Mouse (Mus musculus) forebrain, embryonic 15.5 days (tissue): ENCODE data around the gene Efhc1. TPM values are rescaled to one million over a fixed set of nuclear protein-coding genes. Genes with fewer than 3 reads are reported as not detected.

Experiments
- ATAC-seq: fragments of 200-750 bp; cut with Nextera tagmentation; replicated peaks from 2 replicates; pipeline ENCODE4 v1.8.0; 2017; ENCODE audit warnings: mild to moderate bottlenecking, moderate TSS enrichment, moderate library complexity
- H3K27ac ChIP-seq: fragments of 300-500 bp; sonication (generic); replicated peaks from 2 replicates; pipeline ENCODE4 v1.5.1; 2015; ENCODE audit warnings: mild to moderate bottlenecking, inconsistent platforms
- H3K27me3 ChIP-seq: fragments of 300-500 bp; sonication (generic); 2 replicates; pipeline ENCODE4 v1.6.1; 2015; ENCODE audit warnings: inconsistent platforms
- H3K36me3 ChIP-seq: fragments of 300-500 bp; sonication (generic); 2 replicates; pipeline ENCODE4 v1.6.1; 2015; ENCODE audit warnings: mild to moderate bottlenecking, inconsistent platforms
- H3K4me1 ChIP-seq: fragments of 300-500 bp; sonication (generic); 2 replicates; pipeline ENCODE4 v1.6.1; 2015; ENCODE audit warnings: inconsistent platforms
- H3K4me2 ChIP-seq: fragments of 300-500 bp; sonication (generic); replicated peaks from 2 replicates; pipeline ENCODE4 v1.6.1; 2015; ENCODE audit warnings: mild to moderate bottlenecking, inconsistent platforms
- H3K4me3 ChIP-seq: fragments of 300-500 bp; sonication (generic); 2 replicates; pipeline ENCODE4 v1.5.1; 2015; ENCODE audit warnings: mild to moderate bottlenecking, inconsistent platforms
- H3K9ac ChIP-seq: fragments of 300-500 bp; sonication (generic); replicated peaks from 2 replicates; pipeline ENCODE4 v1.6.1; 2015; ENCODE audit warnings: mild to moderate bottlenecking, inconsistent platforms
- H3K9me3 ChIP-seq: fragments of 300-500 bp; sonication (generic); 2 replicates; pipeline ENCODE4 v1.6.1; 2016; ENCODE audit warnings: inconsistent platforms
- WGBS: fragments of 180-500 bp; shearing (Covaris S2); methylation state at CpG from one replicate; pipeline ENCODE4 v1.1.7; 2015; ENCODE audit warnings: mixed read lengths; 5-methylcytosine and 5-hydroxymethylcytosine counted together
- polyA plus RNA-seq: library from polyadenylated mRNA; unstranded; fragments of >200 nt; fragmentation: Nextera tagmentation; extraction: Ambion mirVana; gene quantifications from 2 replicates; pipeline ENCODE4 v1.2.1, GENCODE M21; 2015

Gene Efhc1
- polyA plus RNA-seq, 1 experiment from 2014 or later = 2.0 TPM

DNA sequence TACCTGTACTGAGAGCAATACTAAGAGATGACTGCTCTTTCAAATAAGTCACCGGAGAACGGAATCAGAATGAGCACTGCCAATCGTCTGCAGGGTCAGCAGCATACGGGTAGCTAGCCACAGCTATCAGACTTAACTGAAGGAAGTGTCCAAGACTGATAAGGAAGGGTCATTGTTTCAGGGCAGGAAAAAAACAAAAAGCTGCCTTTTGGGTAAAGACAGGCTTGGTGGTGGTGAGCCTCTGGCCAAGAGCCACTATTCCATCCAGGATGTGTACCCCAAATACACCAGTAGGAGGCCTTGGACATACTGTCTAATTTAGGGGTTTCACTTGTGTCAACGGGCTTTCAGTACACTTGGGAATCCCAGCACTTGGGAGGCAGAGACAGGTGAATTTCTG, 42.9 kb downstream of the Efhc1 start:
- Histone ChIP-seq H3K27ac (no peak overlapping the region), H3K36me3 (no peaks in the 10 kb centered on the region), H3K4me3 (no peak overlapping the region), H3K4me2 (no peak overlapping the region), H3K9me3 (no peaks in the 10 kb centered on the region), H3K27me3 (no peaks in the 10 kb centered on the region), H3K4me1 (0 out of 2 replicates have a peak, but pooled peaks cover 6% of the 10 kb centered on the region), H3K9ac (no peak overlapping the region)
- 95% methylated on average over 5 of the region's 5 CpGs for WGBS
- no peak for ATAC-seq

DNA sequence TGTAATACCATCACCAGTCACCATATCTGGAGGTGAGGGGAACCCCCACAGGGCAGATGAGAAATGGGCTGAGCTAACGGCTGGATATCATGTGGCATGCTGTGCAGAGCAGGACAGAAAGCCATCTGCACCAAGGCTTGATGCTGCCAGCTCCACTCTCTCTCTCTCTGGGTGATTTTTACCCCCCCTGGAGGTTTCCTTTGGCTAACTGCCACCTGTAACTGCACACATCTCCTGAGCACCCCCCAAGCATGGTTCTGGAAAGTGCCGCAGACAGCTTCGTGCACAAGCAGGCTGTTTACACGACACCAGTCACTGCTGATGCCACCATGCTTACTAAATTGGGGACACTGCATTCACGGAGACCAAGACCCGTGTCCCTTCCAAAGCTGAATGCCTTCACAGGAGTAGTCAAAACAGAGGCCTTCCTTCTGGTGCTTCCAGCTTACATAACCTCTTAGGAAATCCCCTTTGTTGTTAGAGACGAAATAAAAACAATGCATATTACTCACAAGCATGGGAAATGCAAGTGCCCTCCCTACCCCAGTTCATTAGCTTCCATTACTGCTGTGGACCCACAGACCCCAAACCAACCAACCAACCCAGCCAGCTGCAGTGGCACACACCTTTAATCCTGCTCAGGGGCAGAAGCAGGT, 44.0 kb downstream of the Efhc1 start:
- 42% methylated on average over 7 of the region's 7 CpGs for WGBS
- ATAC-seq = peak; percentile 78

DNA sequence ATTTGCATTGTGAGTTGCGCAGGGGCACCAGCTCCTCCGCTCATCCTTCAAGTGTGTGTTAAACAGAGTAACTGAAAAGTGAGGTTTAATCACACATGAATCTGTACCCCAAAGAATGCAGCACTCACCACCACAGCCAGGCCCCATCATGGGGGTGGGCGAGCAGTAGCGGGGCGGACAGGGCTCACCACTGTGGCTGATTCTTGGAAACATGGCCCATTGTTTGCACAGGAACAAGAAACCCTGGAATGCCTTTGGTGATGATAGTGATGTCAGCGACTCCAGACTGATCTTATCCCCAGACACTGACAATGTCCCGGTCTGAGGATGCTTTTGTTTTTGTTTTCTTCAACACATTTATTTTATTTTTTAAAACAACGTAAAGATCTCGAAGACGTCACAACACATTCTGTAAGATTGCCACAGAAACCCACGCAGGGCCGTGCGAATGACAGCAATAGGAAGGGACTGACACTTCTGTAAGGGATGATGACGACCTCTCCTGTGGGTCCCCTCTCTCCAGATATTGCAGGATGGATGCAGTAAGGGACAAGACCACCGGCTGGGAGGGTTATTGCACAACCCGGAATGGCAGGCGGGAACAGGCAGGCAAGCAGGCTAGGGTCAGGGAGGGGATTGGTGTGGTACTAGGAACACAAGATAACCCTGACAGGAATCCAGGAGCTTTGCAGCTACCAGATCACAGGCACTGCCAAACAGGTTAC, 45.3 kb downstream of the Efhc1 start:
- WGBS = 67% methylated on average over 17 of the region's 17 CpGs
- no peaks in the 10 kb centered on the region for H3K9me3 ChIP-seq
- ATAC-seq = no peak
- H3K27ac ChIP-seq = no peak overlapping the region
- 0 out of 2 replicates have a peak, but pooled peaks cover 6% of the 10 kb centered on the region for H3K4me1 ChIP-seq
- no peak overlapping the region for H3K4me3 ChIP-seq
- H3K9ac ChIP-seq = no peak overlapping the region
- no peaks in the 10 kb centered on the region for H3K27me3 ChIP-seq
- H3K36me3 ChIP-seq = no peaks in the 10 kb centered on the region
- H3K4me2 ChIP-seq = no peak overlapping the region

More for the DNA sequence above, 44.0 kb downstream of the Efhc1 start:
- no peak overlapping the region for H3K4me2 ChIP-seq
- H3K4me1 ChIP-seq = 0 out of 2 replicates have a peak, but pooled peaks cover 6% of the 10 kb centered on the region
- no peaks in the 10 kb centered on the region for H3K36me3 ChIP-seq
- H3K9me3 ChIP-seq = no peaks in the 10 kb centered on the region
- no peaks in the 10 kb centered on the region for H3K27me3 ChIP-seq
- H3K4me3 ChIP-seq = no peak overlapping the region
- no peak overlapping the region for H3K27ac ChIP-seq
- H3K9ac ChIP-seq = no peak overlapping the region

DNA sequence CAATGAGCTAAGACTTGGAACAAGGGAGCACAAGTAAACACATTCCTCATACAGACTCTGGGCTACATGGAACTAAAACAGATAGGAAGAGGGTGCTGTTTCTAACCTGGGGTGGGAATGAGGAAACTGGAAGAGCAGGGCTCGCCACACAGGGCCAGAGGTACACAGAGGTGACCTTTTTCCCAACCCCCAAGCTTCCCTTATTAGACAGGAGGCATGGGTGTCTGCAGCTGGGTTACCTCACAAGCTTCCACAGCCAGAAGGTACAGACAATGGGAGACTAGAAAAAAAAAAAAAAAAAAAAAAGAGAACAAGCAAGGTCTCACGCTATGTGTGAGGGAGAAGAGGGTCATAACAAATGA, 45.9 kb downstream of the Efhc1 start:
- no peak for ATAC-seq

DNA sequence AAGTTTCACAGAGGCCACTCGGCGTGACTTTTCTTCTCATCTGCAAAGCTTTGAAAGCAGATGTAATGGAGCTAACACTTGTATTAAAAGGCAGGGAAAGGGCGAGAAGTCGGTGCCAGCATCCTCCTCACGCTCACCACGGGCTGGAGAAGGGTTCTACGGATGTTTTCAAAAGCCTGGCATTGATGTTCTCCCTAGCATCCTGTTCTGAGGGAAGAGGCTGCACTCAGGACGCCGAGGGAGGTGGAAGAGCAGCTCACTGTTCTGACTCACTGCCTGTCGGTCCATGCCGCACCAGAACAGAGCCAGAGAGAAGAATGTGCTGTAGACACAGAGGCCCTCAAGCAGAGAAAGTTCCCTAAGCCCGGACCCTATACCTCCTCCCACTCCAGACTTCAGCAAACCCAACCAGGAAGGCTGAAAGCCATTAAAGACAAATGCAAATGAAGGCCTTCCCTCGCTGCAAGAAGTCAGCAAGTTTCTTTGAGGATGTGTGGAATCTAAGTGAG, 46.5 kb downstream of the Efhc1 start:
- Histone ChIP-seq H3K4me2 (no peak overlapping the region), H3K27me3 (no peaks in the 10 kb centered on the region), H3K36me3 (no peaks in the 10 kb centered on the region), H3K4me1 (peaks cover 11% of the 10 kb centered on the region), H3K27ac (no peak overlapping the region), H3K9ac (no peak overlapping the region), H3K9me3 (no peaks in the 10 kb centered on the region), H3K4me3 (no peak overlapping the region)
- no peak for ATAC-seq
- WGBS = 57% methylated on average over 13 of the region's 13 CpGs

More for the DNA sequence above, 45.9 kb downstream of the Efhc1 start:
- WGBS = 72% methylated on average over 2 of the region's 2 CpGs
- 0 out of 2 replicates have a peak, but pooled peaks cover 6% of the 10 kb centered on the region for H3K4me1 ChIP-seq
- no peaks in the 10 kb centered on the region for H3K9me3 ChIP-seq
- H3K9ac ChIP-seq = no peak overlapping the region
- H3K36me3 ChIP-seq = no peaks in the 10 kb centered on the region
- no peaks in the 10 kb centered on the region for H3K27me3 ChIP-seq
- no peak overlapping the region for H3K4me3 ChIP-seq
- H3K27ac ChIP-seq = no peak overlapping the region
- H3K4me2 ChIP-seq = no peak overlapping the region

DNA sequence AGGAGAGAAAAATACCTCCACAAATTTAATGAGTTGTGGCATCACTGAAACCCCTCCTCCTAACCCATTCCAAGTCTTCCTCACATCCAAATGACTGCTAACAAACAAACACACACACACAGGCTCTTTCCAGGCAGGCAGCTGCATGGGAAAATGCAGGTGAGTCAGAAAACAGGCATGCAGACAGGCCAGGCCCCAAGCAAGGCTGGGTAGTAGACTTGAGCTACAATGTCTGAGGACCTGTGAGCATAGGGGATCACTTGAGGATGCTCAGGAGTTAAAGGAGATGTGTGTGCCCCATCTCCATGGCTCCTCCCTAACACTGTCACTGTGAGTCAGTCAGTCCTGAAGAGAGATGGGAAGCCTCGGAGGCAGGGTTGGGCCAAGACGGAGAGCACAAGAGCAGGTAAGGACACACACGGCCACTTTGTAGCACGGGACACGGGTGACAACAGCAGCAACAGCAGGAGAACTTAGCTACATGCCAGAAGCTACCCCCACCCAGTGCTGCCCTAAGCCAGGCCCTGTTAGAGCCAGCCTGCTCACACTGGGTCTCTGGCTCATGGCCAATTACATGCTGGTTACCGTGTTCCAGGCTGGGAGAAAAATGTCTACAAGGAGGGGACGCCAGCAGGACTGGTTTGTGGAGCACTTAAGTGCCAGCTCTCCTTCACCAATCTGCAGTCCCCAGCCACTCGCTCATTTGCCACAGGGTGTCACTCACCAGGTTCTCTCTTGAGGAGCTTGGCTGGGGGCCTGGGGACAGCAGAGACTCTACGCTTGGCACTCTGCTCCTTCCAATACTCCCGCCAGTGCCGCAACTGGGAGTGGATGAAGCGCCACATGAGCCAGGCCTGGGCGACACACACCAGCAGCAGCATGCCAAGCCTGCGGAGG, 51.1 kb downstream of the Efhc1 start:
- Histone ChIP-seq H3K27ac (no peak overlapping the region), H3K4me2 (no peak overlapping the region), H3K9me3 (no peaks in the 10 kb centered on the region), H3K36me3 (no peaks in the 10 kb centered on the region), H3K4me1 (peaks cover 7% of the 10 kb centered on the region), H3K27me3 (no peaks in the 10 kb centered on the region), H3K4me3 (no peak overlapping the region), H3K9ac (no peak overlapping the region)
- ATAC-seq = peak; percentile 77
- 68% methylated on average over 14 of the region's 14 CpGs for WGBS

DNA sequence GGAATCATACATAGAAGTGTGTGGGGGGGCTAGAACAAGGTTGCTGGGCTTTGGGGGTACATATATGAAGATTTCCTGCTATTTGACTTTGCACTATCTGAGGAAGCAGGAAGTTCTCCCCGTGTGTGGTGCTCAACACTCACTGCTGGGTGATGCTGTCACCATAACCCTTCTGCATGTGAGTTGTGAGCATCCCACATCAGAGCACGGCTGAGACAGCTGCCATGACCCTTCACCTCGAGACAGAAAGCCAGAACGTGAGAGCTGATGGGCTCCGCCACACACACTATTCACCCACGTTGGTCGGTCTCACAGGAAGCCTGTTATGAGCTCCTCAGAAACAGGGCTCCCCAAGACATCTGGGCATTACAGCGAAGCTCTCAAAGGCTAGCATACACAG, 53.2 kb downstream of the Efhc1 start:
- WGBS = 84% methylated on average over 8 of the region's 8 CpGs
- no peaks in the 10 kb centered on the region for H3K27me3 ChIP-seq
- H3K4me3 ChIP-seq = no peak overlapping the region
- no peak overlapping the region for H3K27ac ChIP-seq
- peaks cover 7% of the 10 kb centered on the region for H3K4me1 ChIP-seq
- H3K9ac ChIP-seq = no peak overlapping the region
- H3K4me2 ChIP-seq = no peak overlapping the region
- ATAC-seq = no peak
- H3K9me3 ChIP-seq = no peaks in the 10 kb centered on the region
- no peaks in the 10 kb centered on the region for H3K36me3 ChIP-seq

DNA sequence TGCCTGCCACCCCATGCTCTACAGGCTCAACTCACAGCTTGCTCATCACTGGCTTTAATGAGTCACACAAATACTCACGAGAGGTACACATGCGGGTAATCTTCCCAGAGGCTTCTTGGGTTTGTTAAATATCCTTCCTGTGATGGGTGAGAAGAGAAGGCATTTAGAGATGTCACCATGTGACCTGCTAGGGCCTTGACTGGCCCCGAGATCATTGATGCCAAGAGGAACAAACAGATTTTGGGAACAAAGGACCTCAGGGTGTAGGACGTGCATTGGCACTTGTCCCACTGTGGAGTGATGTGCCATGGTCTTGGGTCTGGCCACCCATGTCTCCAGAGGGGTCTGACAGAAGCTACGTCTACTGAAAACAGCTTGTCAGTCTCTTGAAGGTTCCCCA, 55.3 kb downstream of the Efhc1 start:
- no peak overlapping the region for H3K4me3 ChIP-seq
- WGBS = 88% methylated on average over 5 of the region's 5 CpGs
- H3K4me2 ChIP-seq = no peak overlapping the region
- H3K9me3 ChIP-seq = no peaks in the 10 kb centered on the region
- no peaks in the 10 kb centered on the region for H3K27me3 ChIP-seq
- no peaks in the 10 kb centered on the region for H3K36me3 ChIP-seq
- H3K4me1 ChIP-seq = peaks cover 7% of the 10 kb centered on the region
- no peak for ATAC-seq
- no peak overlapping the region for H3K27ac ChIP-seq
- no peak overlapping the region for H3K9ac ChIP-seq

DNA sequence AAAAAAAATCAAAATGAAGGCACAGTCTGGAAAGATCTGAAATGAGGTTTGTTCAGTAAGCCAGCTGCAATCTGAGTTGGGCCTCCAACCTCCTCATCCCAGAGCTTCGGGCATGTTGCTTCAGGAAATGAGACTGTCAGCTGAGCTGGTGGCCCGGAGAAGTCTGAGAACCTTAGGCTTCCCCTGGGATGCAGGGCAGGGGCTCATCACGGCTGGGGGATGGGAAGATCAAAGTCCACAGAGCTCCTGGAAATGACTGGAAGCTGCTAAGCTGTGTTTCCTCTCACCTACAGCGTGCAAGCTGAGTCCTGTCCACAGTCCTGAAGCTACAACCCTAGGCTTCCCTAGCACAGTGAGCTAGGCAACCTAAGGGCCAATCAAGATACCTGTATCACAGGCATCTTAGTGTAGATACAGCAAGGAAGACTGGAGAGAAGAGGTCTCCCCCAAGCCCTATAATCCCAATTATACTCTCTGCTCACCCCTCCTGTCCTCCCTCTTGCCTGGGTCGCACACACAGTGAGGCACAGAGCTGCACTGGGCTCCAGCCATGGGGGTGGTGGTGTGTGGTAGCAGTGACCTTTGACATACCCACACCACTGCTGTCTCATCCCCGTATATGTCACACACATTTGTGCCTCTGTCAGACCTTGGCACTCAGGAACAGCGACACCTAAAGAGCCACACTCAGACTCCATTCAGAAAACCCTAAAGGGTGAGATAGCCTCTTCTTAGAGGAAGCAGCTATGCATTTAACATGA, 56.7 kb downstream of the Efhc1 start:
- ATAC-seq = no peak
- Histone ChIP-seq H3K4me2 (no peak overlapping the region), H3K27me3 (no peaks in the 10 kb centered on the region), H3K4me3 (no peak overlapping the region), H3K27ac (no peak overlapping the region), H3K4me1 (peaks cover under 1% of the 10 kb centered on the region; the same call in 1 of the 2 replicates), H3K9ac (no peak overlapping the region), H3K9me3 (no peaks in the 10 kb centered on the region), H3K36me3 (no peaks in the 10 kb centered on the region)
- 87% methylated on average over 7 of the region's 7 CpGs for WGBS

DNA sequence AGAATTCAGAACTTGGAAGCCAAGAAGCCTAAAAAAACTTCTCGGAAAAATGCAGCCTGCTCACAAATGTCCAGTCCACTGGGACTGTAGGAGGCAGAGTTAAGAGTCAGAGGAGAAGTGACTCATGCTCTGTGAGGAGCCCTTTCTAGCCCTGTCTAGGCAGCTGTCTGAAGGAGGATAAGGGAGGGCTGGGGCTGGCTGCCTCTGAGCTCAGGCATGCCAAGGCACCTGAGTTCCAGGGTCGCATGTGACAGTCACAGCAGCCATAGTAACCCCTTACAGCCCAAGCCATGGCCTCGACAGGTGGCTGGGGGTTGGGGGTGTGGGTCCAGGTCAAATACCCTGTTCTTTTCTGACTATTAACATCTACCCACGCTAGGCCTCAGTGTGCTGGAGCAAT, 57.5 kb downstream of the Efhc1 start:
- WGBS = 73% methylated on average over 4 of the region's 4 CpGs
- no peak for ATAC-seq
- no peaks in the 10 kb centered on the region for H3K36me3 ChIP-seq
- H3K4me1 ChIP-seq = no peaks in the 10 kb centered on the region
- H3K27me3 ChIP-seq = no peaks in the 10 kb centered on the region
- H3K27ac ChIP-seq = no peak overlapping the region
- H3K4me3 ChIP-seq = no peak overlapping the region
- H3K9ac ChIP-seq = no peak overlapping the region
- no peak overlapping the region for H3K4me2 ChIP-seq
- no peaks in the 10 kb centered on the region for H3K9me3 ChIP-seq

DNA sequence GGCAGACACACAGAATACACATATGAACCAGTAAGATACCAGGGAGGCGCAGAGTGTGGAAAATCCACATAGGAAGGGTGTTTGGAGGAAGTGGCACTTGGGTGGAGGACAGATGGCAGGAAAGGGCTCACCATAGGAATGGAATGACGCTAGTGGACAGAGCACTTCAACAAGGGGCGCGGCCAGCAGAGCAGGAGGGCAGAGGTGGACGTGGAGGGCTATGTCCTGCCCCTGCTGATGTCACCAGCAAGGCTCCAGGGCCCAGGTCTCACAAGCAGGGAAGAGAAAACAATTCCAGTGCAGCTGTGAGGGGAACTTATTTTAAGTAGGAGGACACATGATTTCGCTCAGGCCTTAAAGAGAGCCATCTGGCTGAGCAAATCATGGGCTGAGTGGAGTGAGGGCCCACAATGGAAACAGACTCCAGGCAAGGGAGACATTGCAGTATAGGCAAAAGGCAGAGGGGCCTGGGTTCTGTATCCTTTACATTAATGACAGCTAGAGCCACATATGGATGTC, 58.9 kb downstream of the Efhc1 start:
- H3K4me2 ChIP-seq = no peak overlapping the region
- H3K9me3 ChIP-seq = no peaks in the 10 kb centered on the region
- no peak overlapping the region for H3K4me3 ChIP-seq
- 87% methylated on average over 6 of the region's 6 CpGs for WGBS
- no peaks in the 10 kb centered on the region for H3K27me3 ChIP-seq
- no peak for ATAC-seq
- H3K36me3 ChIP-seq = no peaks in the 10 kb centered on the region
- H3K9ac ChIP-seq = no peak overlapping the region
- no peak overlapping the region for H3K27ac ChIP-seq
- no peaks in the 10 kb centered on the region for H3K4me1 ChIP-seq
